Mouse (Mus musculus) fat pad, adult 2 months (tissue): ENCODE results near the gene Pxylp1.

Experiments
- DNase-seq: peaks from one replicate; pipeline ENCODE4 v3.0.0-alpha.2; 2011; ENCODE audit warnings: low read depth, low spot score; ENCODE audit errors: extremely low read depth

The Pxylp1 gene

GRCm38 (mm10) chr9:96862836-96863235 lies 29.6 kb downstream of the Pxylp1 start:
- DNase-seq, result no peak

- no peak for DNase-seq
These were observed 31.4 kb downstream of the Pxylp1 start for GRCm38 (mm10) chr9:96861092-96861487.

- DNase-seq, result no peak
These were observed 31.9 kb downstream of the Pxylp1 start for GRCm38 (mm10) chr9:96860380-96861091.

GRCm38 (mm10) chr9:96859027-96859426 lies 33.4 kb downstream of the Pxylp1 start:
- DNase-seq, result no peak

GRCm38 (mm10) chr9:96857838-96858237 lies 34.6 kb downstream of the Pxylp1 start:
- no peak for DNase-seq

- DNase-seq, result no peak
These were observed 38.9 kb downstream of the Pxylp1 start for GRCm38 (mm10) chr9:96853300-96854186.

- no peak for DNase-seq
These were observed 40.8 kb downstream of the Pxylp1 start for GRCm38 (mm10) chr9:96851634-96852033.

- DNase-seq, result no peak
These were observed 41.4 kb downstream of the Pxylp1 start for GRCm38 (mm10) chr9:96851036-96851435.

GRCm38 (mm10) chr9:96849012-96849411 lies 43.5 kb downstream of the Pxylp1 start:
- DNase-seq, result no peak

- DNase-seq, result no peak
These were observed 46.1 kb downstream of the Pxylp1 start for GRCm38 (mm10) chr9:96846361-96846760.

- DNase-seq, result no peak
These were observed 47.7 kb downstream of the Pxylp1 start for GRCm38 (mm10) chr9:96844798-96845209.

GRCm38 (mm10) chr9:96839376-96839775 lies 53.1 kb downstream of the Pxylp1 start:
- DNase-seq, result no peak

- DNase-seq, result no peak
These were observed 53.6 kb downstream of the Pxylp1 start for GRCm38 (mm10) chr9:96838864-96839263.

- no peak for DNase-seq
These were observed 54.6 kb downstream of the Pxylp1 start for GRCm38 (mm10) chr9:96837781-96838420.

GRCm38 (mm10) chr9:96836984-96837383 lies 55.5 kb downstream of the Pxylp1 start:
- DNase-seq, result no peak

GRCm38 (mm10) chr9:96835374-96835921 lies 57.0 kb downstream of the Pxylp1 start:
- DNase-seq, result no peak

- no peak for DNase-seq
These were observed 58.9 kb downstream of the Pxylp1 start for GRCm38 (mm10) chr9:96833606-96834005.

GRCm38 (mm10) chr9:96832516-96832915 lies 60.0 kb downstream of the Pxylp1 start:
- no peak for DNase-seq

- DNase-seq, result no peak
These were observed 61.6 kb downstream of the Pxylp1 start for GRCm38 (mm10) chr9:96830856-96831359.

GRCm38 (mm10) chr9:96829682-96830081 lies 62.8 kb downstream of the Pxylp1 start:
- no peak for DNase-seq

GRCm38 (mm10) chr9:96828071-96828470 lies 64.4 kb downstream of the Pxylp1 start:
- no peak for DNase-seq
